Mouse (Mus musculus) adrenal gland, adult 8-10 months (tissue): Measurements from ENCODE around the gene Tet1. TPM values are rescaled to one million over a fixed set of nuclear protein-coding genes. Genes with fewer than 3 reads are reported as not detected.

Source experiments
- total RNA-seq, 4 experiments: library from RNA; stranded (reverse); gene quantifications; 2 replicates each; pipeline ENCODE4 v1.2.4; 2022

Tet1 gene
- total RNA-seq, 4 experiments from 2014 or later = 3.5 to 6.6 (median 5.2) TPM

Other genes with a start within 250 kb of the Tet1 start
- gene Stox1, start 182.9 kb downstream of the Tet1 start, total RNA-seq = 1 to 10 TPM in 2 of 4 experiments, under 1 TPM in 2; 0.66 to 1.2 (median 0.99) TPM
- 10 to 100 TPM; 47.1 to 78.2 (median 61.6) TPM for gene Ccar1, start 116.7 kb downstream of the Tet1 start, total RNA-seq
- 10 to 100 TPM; 40.4 to 49.6 (median 42.9) TPM for gene Slc25a16, start 11.6 kb upstream of the Tet1 start, total RNA-seq
- gene Dna2, start 38.0 kb upstream of the Tet1 start, total RNA-seq = 1 to 10 TPM in 2 of 4 experiments, under 1 TPM in 2; 0.58 to 1.4 (median 1.0) TPM
- 10 to 100 TPM; 17.3 to 39.9 (median 27.8) TPM for gene Rufy2, start 71.2 kb upstream of the Tet1 start, total RNA-seq
- 10 to 100 TPM; 33.2 to 80.1 (median 50.9) TPM for gene Hnrnph3, start 115.2 kb upstream of the Tet1 start, total RNA-seq
- gene Pbld2, start 115.3 kb upstream of the Tet1 start, total RNA-seq = 1 to 10 TPM; 4.4 to 6.3 (median 5.1) TPM
- gene Pbld1, start 151.2 kb upstream of the Tet1 start, total RNA-seq = 1 to 10 TPM in 3 of 4 experiments, under 1 TPM in 1; 0.78 to 3.3 (median 1.6) TPM
- not detected for gene Atoh7, start 190.7 kb upstream of the Tet1 start, total RNA-seq